Mouse (Mus musculus): ENCODE results near the gene Trim38. TPM values are rescaled to one million over a fixed set of nuclear protein-coding genes. Genes with fewer than 3 reads are reported as not detected.

Trim38 gene
- total RNA-seq, 4 experiments from 2014 or later: not detected

GRCm38 (mm10) chr13:23834836-23835235 is 65.1 kb downstream of the Trim38 start:
- no peak for DNase-seq (ENCODE audit: low spot score in 2 of 2)

GRCm38 (mm10) chr13:23836630-23837029 is 66.9 kb downstream of the Trim38 start:
- no peak for DNase-seq (ENCODE audit: low spot score in 2 of 2)

- no peak for DNase-seq (ENCODE audit: low spot score in 2 of 2)
These were observed 69.6 kb downstream of the Trim38 start, which contains the start of gene Slc17a3 for GRCm38 (mm10) chr13:23839308-23839707. Gene Slc17a3 (plus strand): TSS chr13:23839434.

Small RNA genes lying within 50 kb of the gene (microRNA-seq; reads per million reads assigned to microRNA genes)
- gene Gm44314: 0 reads per million in 2 experiments
- 0 reads per million in 2 experiments for gene Gm44484

Other genes starting within 250 kb of the Trim38 start
- gene Hist1h4h, start 238.9 kb upstream of the Trim38 start, total RNA-seq (2022): 100 to 1,000 TPM; 263 to 358 (median 294) TPM
- 10 to 100 TPM in 1 of 4 experiments, 1 to 10 TPM in 2, not detected in 1; 1.7 to 10.6 (median 3.0) TPM for gene Hist1h2af, start 236.0 kb upstream of the Trim38 start, total RNA-seq (2022)
- 1 to 10 TPM; 3.7 to 6.0 (median 4.2) TPM for gene Hist1h3g, start 234.5 kb upstream of the Trim38 start, total RNA-seq (2022)
- gene Hist1h2bh, start 226.5 kb upstream of the Trim38 start, total RNA-seq (2022): 1 to 10 TPM in 2 of 4 experiments, under 1 TPM in 2; 0.84 to 1.6 (median 0.98) TPM
- 10 to 100 TPM; 15.3 to 21.8 (median 16.6) TPM for gene Hist1h3f, start 225.9 kb upstream of the Trim38 start, total RNA-seq (2022)
- 100 to 1,000 TPM; 153 to 191 (median 171) TPM for gene Hist1h4f, start 218.3 kb upstream of the Trim38 start, total RNA-seq (2022)
- 1 to 10 TPM; 3.4 to 4.2 (median 3.5) TPM for gene Hist1h1d, start 216.7 kb upstream of the Trim38 start, total RNA-seq (2022)
- gene Hist1h3e, start 207.5 kb upstream of the Trim38 start, total RNA-seq (2022): 10 to 100 TPM; 43.6 to 61.8 (median 54.4) TPM
- gene Hist1h2ae, start 198.7 kb upstream of the Trim38 start, total RNA-seq (2022): 1 to 10 TPM; 3.0 to 5.2 (median 4.7) TPM
- gene Hist1h2bg, start 198.5 kb upstream of the Trim38 start, total RNA-seq (2022): 10 to 100 TPM; 60.3 to 72.4 (median 70.0) TPM
- 10 to 100 TPM; 23.0 to 26.4 (median 24.2) TPM for gene Hist1h2bf, start 195.7 kb upstream of the Trim38 start, total RNA-seq (2022)
- 1 to 10 TPM; 1.3 to 6.6 (median 3.8) TPM for gene Hist1h2ad, start 195.5 kb upstream of the Trim38 start, total RNA-seq (2022)
- 10 to 100 TPM in 2 of 4 experiments, 1 to 10 TPM in 2; 8.9 to 11.8 (median 10.0) TPM for gene Hist1h3d, start 194.2 kb upstream of the Trim38 start, total RNA-seq (2022)
- gene Hist1h4d, start 188.3 kb upstream of the Trim38 start, total RNA-seq (2022): 100 to 1,000 TPM; 126 to 155 (median 139) TPM
- gene Hist1h2be, start 148.8 kb upstream of the Trim38 start, total RNA-seq (2022): 1 to 10 TPM; 5.5 to 9.6 (median 7.2) TPM
- gene Hist1h1e, start 147.4 kb upstream of the Trim38 start, total RNA-seq (2022): 10 to 100 TPM; 61.9 to 65.4 (median 62.5) TPM
- gene Hist1h2ac, start 86.0 kb upstream of the Trim38 start, total RNA-seq (2022): 1 to 10 TPM; 1.4 to 2.3 (median 1.9) TPM
- 10 to 100 TPM; 26.9 to 40.2 (median 30.0) TPM for gene Hist1h2bc, start 85.7 kb upstream of the Trim38 start, total RNA-seq (2022)
- under 1 TPM in 1 of 4 experiments, not detected in 3; 0.41 TPM for gene Hist1h1t, start 74.1 kb upstream of the Trim38 start, total RNA-seq (2022)
- gene Hist1h4c, start 71.5 kb upstream of the Trim38 start, total RNA-seq (2022): 100 to 1,000 TPM in 2 of 4 experiments, 10 to 100 TPM in 2; 87.8 to 116 (median 99.2) TPM
- gene Hfe, start 59.1 kb upstream of the Trim38 start, total RNA-seq (2022): 1 to 10 TPM; 3.4 to 7.7 (median 4.6) TPM
- gene Hist1h1c, start 31.1 kb upstream of the Trim38 start, total RNA-seq (2022): 10 to 100 TPM; 69.7 to 80.4 (median 72.8) TPM
- 1 to 10 TPM; 1.1 to 3.3 (median 2.8) TPM for gene Hist1h3c, start 24.3 kb upstream of the Trim38 start, total RNA-seq (2022)
- gene Hist1h2bb, start 23.2 kb upstream of the Trim38 start, total RNA-seq (2022): 10 to 100 TPM; 12.3 to 18.8 (median 16.3) TPM
- gene Hist1h2ab, start 18.8 kb upstream of the Trim38 start, total RNA-seq (2022): 10 to 100 TPM; 18.4 to 30.4 (median 21.0) TPM
- gene Hist1h3b, start 17.6 kb upstream of the Trim38 start, total RNA-seq (2022): 10 to 100 TPM in 1 of 4 experiments, 1 to 10 TPM in 3; 5.3 to 12.2 (median 8.1) TPM
- 10 to 100 TPM; 53.3 to 70.8 (median 63.3) TPM for gene Hist1h4b, start 12.9 kb upstream of the Trim38 start, total RNA-seq (2022)
- 10 to 100 TPM; 43.4 to 63.5 (median 58.0) TPM for gene Hist1h4a, start 8.7 kb upstream of the Trim38 start, total RNA-seq (2022)
- gene Hist1h3a, start 7.5 kb upstream of the Trim38 start, total RNA-seq (2022): 10 to 100 TPM; 33.9 to 55.0 (median 40.9) TPM
- 10 to 100 TPM; 29.7 to 32.8 (median 30.7) TPM for gene Hist1h1a, start 6.2 kb upstream of the Trim38 start, total RNA-seq (2022)
- gene Slc17a2, start 37.1 kb downstream of the Trim38 start, total RNA-seq (2022): not detected
- under 1 TPM in 1 of 4 experiments, not detected in 3; 0.25 TPM for gene Slc17a3, start 69.5 kb downstream of the Trim38 start, total RNA-seq (2022)
- gene Slc17a1, start 97.8 kb downstream of the Trim38 start, total RNA-seq (2022): not detected
- gene Slc17a4, start 145.1 kb downstream of the Trim38 start, total RNA-seq (2022): not detected
- gene Hist1h2ba, start 164.2 kb downstream of the Trim38 start, total RNA-seq (2022): not detected
- gene Hist1h2aa, start 164.5 kb downstream of the Trim38 start, total RNA-seq (2022): not detected
- gene Scgn, start 221.3 kb downstream of the Trim38 start, total RNA-seq (2022): 1 to 10 TPM in 1 of 4 experiments, under 1 TPM in 3; 0.51 to 1.7 (median 0.69) TPM